Mouse (Mus musculus) kidney, postnatal 14 days (tissue): ENCODE measurements at regions not wholly inside any gene's neighbourhood (a gene's known extent, or its start where the extent isn't known, plus 50 kb on each side); places are given as distances from the start of the nearest gene placed in this dataset.

Experiments used
- DNase-seq: peaks from one replicate; pipeline ENCODE4 v3.0.0; 2022; ENCODE audit warnings: mixed read lengths

DNA sequence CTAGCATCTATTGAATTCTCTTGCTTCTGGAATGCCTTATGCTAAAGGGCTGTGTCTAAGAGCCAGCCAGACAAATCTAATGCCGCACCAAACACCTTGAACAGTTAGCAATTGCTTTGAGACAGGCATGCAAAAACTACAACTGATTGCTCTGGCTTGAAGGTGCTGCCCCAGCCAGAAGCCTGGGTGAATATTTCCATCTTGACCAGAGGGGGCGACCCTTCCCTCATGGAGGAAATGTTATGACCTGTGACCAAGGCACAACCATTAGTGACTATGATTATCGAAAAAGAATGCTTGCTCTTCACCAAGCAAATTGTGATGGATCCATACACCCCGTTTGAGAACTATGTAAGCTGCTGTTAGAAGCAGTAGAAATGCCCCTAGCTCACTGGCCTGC is 445.9 kb upstream of the Etaa1 start:
- no peak for DNase-seq

DNA sequence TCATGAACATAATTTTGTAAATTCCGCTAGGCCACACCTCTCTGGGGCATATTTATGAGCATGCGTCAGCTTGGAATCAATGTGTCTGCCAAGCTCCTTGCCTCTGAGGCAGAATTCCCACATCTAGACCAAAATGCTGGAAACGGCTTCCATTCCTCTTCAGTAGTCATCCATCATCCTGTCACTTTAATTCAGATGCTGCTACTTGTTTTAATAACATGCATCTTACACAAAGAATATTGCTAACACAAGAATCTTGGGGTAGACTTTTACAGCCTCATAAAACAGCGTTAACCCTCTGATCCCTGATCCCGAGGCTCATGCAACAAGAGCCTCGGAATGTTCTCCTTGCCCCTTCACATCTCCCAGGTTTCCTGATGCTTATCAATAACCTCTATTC is 442.7 kb upstream of the Etaa1 start:
- DNase-seq, result peak; percentile 3

DNA sequence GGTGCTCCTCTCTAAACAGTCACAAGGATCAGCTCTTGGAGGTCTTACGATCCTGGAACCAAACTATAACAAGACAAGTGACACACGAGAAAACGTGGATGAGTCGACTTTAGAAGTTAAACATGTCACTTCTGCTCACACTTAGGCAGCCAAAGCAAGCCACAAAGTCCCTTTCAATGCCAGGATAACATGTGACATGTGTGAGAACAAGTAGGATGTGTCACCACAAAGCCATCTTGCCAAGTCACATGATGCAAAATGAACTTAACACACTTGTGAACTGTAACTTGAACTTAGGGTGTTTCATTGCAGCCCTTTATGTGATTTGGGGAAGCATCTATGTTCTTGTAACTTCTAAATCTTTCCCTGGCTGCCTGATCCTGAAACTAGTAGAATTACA is 442.0 kb upstream of the Etaa1 start:
- DNase-seq, result no peak

DNA sequence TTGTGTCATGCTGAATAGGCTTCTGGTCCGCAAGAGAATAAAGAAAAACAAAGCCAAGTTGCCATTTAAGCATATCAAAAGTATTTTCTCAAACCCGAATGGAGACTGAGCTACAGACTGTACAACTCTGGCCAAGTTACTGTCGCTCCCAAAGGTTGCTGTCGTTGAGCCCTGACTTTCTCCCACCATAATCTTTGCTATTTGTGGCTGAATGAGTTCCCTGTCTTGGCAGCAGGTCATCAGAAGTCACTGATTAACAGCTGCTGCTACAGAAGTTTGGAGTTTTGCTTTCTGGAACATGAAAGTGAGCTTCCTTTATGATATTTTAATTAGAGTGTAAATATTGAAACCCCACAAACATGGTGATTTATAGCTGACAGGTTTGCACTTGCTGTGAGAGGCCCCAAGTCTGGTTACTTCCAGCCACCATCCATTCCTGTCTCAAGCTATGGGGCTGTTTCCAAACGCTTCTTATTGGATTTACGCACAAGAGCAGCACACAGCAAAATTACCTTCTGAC is 419.2 kb upstream of the Etaa1 start:
- peak; percentile 17 for DNase-seq

DNA sequence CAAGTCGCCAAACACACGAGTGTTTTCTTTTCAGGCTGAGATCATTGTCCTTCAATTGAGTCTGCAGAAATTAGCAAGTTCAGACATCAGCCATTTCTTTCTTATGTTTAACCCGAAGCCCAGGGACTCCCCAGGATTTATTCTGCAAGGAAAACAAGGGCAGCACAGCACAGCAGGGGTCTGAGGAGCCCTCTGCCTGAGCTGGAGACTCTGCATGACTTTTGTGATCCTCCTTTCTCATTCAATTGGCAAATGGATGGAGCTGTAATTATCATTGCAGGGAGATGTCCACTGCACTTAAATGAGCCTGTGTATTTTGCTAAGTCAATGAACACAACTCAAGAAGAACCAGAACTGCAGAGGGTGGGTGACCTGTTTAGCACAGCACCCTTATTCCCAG is 417.6 kb upstream of the Etaa1 start:
- no peak for DNase-seq

DNA sequence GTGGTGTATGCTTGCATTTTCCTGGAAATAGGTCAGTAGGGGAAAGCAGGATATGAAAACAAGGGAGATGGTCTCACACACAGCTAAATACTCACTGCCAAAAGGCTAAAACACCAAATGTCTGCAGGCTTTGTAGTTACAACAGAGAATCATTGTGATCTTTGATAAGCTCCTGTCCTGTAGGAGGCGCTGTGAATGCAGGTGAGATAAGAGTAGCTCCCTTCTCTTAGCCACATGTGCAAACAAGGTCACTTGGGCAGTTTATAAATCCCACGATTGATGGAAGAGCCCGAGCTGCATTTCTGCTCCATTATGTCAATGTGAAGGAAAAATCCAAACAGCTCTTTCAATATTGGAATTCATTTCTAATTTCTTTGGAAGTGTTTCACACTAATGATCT is 417.2 kb upstream of the Etaa1 start:
- DNase-seq, result peak; percentile 3

DNA sequence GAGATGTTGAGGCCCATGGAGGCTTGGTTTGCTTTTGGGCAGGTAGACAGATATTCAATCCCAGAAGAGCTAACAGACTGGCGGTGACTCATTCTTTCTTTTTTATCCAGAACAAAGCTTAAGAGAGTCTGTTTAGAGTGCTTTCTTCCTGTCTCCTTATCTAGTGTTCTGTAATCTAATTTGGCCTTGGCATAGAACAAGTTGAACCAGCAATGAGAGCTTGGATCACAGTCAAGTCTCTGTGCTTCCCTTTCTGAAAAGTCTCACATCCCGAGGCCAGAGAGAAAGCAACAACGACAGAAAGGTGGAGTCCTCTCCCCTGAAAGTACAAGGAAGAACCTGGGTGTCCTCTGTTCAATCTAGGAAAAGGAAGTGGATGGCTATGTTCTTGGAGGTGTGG is 401.2 kb upstream of the Etaa1 start:
- DNase-seq, result no peak

DNA sequence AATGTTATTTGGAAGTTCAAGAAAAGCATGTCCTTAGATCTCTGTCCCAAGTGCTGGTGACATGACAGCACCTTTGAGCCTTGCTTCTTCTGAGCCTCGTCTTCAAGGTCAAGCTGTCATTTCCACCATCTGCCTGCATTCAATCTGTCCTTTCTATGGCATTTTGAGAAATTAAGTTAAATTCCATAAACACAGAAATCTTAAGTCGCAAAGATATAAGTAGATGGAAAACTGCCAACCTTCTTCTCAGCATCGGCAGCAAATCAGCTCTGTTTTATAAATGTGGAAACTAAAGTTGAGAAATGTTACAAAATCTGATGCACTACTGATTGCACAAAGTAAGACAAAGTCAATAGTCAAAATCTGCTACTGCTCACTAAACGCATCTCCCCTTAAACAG is 400.5 kb upstream of the Etaa1 start:
- no peak for DNase-seq

DNA sequence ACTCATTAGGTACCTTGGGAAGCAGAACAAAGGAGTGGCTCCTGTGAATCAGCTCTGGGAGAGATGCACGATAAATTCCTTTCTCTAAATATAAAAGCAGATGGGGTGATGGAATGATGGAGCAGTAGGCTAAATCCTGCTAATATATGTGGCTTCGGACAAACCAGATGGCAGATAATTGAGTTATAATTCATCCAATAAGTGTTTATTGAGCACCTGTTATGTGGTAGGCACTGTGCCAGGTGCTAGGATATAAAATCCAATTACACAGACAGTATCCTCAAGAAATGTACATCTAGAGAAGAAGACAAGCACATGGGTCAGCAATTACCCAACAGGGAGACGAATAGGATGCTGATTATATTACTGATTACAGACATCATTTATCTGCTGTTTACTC is 394.2 kb upstream of the Etaa1 start:
- no peak for DNase-seq

DNA sequence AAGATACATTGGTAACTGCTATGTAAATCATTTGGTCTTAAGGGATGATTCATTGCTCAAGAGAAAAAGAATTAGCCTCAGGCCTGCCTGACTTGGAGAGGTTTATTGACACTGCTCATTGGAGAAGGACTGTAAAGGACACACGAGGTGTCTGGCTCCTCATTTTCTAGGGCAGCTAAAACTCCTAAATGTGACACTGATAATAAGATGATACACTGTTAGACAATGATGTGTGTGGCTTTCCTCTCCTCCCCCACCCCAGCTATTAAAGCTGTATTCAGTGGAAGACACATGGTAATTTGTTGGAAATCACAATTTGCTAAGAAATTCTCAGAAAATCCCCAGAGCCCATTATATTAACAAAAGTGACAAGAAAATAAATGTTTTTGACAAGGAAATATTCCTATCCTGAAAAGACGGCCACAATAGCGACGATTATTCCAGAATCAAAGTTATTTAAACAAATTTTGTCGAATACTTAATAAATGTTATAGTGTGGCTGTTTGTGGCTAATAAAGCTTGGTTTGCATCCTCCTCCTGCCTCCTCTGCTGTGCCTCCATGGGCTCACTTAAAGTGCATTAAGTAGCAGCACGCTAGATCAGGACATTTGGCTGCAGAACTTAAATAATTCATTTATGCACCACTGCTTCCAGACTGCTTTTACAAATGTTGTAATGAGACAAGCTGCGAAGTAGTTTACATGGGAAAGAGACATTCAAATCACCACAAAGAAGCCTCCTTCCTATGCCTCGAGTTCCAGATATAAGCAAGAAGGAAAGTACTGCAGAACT is 360.0 kb upstream of the Etaa1 start:
- DNase-seq, result no peak

DNA sequence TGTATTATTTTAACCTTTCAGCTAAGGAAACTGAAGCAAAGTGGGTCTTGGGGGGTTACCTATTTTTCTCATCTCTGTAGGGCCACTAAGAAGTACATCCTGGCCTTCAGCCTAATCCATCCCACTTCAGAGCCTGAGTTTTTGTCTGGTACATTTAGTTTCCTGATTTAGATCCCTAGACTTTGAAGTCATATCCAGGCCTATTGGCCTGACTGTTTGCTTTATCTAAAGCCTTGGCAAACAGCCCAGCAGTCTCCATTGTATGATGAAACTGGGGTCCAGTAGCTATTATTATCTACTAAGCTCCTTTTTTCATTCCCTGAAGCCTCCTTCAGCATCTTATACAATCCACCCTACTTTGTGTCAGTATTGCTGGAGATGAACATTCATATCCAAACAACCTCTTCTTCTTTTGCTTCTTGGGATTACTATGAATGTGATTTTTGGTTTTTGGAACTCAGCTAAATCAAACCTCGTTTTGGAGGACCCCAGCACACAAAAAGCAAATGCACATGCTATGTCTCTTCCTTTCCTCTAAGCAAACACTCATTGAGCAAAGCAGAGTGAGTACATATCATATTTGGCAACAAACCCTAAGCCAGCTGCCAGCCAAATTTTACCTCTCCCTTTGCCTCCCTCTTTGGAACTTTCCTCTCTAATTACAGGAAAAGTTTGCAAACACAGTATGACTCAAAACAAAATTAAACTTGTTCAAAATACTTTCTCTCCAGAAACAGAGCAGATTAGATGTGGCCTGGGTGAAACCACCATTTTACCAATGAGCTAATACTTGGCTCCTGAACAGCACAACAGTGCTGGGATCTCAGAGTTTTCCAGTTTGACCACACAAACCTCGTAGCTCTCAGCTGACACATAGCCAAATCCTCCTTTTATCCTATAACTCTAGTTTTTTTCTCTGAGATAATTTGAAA is 342.8 kb upstream of the Etaa1 start:
- peak; percentile 26 for DNase-seq

DNA sequence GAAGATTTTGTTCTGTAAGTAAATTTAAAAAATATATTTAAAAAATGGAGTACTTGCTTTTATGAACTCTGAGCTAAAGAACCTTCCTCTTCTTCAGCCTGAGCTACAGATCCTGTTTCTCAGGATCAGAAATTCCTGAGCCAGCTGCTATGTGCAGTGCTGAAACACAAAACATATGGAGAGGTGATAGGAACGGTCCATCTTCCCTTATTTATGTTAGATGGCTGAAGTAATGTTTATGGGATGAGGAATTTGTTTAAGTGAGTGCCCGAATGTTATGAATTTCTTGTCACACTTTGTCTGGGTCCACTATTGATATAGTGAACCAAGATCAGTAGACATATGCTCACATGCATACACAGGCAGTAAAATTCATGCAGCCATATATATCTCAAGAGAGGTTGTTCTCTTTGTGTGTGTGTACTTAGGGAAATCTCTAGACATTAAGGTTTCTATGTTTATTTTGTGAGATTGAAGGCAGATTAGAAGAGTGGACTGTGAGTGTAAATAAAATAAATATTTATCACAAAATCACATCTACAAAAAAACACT is 325.0 kb upstream of the Etaa1 start:
- DNase-seq, result no peak

DNA sequence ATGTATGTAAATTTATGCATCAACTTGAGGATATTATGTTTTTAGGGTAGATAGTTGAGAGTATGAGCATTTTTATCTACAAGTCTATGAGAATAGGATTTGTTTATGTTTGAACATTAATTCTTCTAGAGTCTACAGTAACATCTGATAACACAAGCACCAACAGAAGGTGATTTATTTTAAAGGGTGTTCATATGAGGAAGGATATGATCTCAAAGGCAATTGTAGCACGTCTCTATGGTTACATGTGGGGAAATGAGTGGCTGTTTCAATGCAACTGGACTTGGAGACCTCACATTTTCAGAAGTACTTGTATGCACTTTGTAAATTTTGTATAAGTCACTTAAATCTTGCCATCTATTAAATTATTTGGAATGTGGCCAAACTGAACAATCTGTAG is 318.7 kb upstream of the Etaa1 start:
- DNase-seq, result no peak

DNA sequence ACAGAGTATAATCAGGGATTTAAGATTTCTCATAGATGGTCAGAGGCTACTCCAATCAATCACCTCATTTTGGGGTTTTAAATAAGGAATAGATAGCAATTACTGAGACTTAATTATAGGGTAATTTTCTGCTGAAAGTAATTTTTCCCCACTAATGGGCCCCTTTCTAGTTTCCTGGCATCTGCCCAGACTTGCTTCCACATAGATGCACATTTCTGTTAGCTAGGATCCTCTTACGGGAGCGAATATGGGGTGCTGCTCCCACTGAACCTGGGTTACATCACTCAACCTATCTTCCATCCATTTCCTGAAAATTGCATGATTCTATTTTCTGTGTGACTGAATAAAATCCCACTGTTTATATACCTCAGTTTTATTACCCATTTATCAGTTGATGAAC is 312.5 kb upstream of the Etaa1 start:
- DNase-seq, result no peak

DNA sequence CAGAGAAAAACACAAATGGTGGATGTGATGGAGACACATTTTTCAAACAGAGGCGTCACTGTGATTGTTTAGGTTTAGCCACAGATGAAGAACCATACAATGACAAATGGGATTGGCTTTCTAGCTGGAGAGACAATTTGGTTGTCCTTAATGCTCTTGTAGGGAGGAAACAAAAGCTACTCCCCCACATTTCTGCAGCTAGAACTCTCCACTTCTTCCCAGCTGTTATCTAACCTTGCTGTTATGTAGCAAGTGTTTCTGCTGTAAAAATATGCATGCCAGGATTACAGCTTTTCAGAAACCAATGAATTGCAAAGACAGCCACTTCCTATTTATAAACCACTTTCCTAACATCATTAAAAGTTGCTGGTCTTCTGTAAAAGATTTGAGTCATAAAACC is 309.2 kb upstream of the Etaa1 start:
- DNase-seq, result no peak

DNA sequence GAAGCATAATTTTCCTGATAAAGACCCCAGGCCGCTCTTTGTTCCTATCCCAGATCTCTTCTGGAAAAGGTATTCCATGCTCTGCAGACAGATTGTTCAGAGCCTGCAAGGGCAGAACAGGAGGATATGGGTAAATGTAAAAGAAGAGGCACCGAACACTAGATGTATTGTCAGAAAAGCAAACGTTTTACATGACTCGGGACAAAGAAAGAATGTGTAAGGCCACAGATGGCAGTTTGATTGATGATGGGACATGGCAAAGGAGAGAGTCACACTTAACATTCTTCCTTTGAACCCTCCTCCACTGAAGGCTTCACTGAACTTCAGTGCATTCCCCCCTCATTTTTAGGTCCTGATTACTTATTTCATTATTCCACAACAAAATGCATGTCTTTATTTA is 295.6 kb upstream of the Etaa1 start:
- DNase-seq, result no peak

DNA sequence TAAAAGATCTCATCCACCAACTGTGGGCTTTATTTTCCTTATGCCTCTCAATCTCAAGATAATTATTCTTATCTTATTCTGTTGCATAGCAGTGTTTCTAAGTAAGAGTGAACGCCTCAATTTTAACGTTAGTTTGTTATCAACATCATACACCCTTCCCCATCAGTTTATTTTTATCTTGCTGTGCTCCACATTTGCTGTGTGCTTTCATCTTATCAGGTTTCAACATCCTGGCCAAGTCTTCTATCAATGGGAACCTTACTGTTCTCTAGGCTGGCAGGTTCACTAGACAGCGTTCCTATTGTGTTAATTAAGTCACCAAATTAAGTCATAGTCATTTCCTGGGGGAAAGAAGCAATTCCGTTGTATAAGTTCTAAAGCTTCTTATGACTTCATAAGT is 263.1 kb upstream of the Etaa1 start:
- no peak for DNase-seq

DNA sequence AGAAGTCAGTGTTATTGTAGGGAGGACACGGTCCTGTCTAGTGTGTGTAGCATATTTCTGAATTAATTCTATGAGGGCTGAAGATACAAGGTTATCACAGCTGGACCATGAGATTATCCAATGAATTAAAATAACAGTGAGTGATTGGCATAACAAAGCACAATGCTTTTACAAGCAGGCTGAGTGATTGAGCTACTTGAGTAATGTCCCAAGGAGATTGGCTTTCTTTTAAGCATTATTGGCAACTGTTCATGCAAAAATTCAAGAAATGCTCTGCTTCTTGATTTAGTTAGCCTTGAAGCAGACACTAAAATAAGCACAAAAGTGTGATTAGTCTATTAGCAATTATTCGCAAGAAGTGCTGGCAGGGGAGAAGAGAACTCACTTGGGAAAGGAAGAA is 219.4 kb upstream of the Etaa1 start:
- no peak for DNase-seq

DNA sequence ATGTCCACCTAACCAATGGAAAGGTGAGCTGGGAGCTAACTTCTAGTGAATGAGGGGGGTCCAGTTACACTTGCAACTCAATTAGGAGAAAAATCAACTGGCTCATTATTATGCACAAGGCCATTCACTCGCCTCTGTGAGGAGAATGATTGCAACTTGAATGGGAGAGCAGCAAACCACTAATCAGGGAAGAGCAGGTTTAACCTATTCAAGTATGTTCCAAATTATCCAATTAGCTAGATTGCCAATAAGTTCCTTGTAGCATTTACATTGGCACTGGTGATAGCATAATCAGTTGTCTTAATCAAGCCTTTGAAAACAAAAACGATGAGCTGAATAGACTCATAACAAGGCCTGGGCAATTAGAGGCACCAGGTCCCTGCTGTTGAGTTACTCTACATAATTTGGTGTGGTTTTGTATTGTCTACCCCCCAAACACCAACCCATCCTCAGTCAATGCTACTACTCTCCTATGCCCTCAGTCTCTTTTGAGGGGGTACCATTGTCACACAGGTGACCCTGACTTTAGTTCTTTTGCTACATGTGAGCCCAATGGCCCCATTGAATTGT is 217.6 kb upstream of the Etaa1 start:
- DNase-seq, result no peak

DNA sequence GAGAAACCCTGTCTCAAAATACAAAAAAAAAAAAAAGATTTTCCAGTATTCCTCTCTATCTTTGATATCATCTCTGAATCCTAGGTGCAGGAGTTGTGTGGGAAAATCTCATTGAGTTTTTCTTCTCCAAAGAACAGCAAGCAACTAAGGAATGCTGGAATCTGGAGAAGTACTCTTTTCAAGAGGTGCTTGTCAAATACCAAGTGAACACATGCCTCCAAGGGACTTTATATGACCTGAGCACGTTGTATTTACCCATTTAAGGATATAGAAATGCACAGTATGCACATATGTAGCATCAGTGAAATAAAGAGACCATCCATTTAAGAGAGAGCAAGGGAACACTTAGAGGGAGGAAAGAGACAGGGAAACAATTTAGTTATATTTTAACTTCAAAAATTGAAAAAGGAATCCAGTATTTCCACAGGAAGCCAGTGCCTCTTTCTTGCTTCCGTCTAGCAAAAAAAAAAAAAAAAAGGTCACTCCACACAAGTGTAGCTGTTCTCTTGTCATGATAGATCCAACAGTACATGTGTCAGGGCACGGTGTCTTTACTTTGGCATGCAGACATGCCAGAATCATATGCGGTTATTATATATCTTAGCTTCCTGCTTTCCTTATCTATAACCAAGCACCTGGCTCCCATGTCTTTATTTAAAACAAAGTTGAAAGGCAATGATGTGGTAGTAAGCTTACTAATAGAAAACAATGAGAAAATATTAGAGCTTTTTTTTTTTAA is 212.1 kb upstream of the Etaa1 start:
- DNase-seq, result no peak

DNA sequence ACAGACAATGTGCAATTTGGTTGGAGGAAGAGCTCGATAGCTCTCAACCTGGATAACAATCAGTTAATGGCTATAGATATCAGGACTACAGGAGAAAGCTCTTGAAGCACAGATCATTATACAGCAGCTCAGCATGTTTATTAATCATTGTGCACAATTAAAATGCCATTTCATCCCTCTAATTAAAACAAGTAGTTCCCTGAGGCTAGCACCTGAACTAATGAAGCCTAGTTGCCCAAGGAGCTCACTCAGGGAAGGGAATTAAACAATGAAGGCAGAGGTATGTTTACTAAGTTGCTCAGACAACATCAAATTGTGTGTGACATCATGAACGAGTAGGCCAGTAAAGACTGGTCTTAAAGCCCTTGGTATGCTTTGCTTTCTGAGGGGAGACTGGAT is 210.3 kb upstream of the Etaa1 start:
- no peak for DNase-seq

DNA sequence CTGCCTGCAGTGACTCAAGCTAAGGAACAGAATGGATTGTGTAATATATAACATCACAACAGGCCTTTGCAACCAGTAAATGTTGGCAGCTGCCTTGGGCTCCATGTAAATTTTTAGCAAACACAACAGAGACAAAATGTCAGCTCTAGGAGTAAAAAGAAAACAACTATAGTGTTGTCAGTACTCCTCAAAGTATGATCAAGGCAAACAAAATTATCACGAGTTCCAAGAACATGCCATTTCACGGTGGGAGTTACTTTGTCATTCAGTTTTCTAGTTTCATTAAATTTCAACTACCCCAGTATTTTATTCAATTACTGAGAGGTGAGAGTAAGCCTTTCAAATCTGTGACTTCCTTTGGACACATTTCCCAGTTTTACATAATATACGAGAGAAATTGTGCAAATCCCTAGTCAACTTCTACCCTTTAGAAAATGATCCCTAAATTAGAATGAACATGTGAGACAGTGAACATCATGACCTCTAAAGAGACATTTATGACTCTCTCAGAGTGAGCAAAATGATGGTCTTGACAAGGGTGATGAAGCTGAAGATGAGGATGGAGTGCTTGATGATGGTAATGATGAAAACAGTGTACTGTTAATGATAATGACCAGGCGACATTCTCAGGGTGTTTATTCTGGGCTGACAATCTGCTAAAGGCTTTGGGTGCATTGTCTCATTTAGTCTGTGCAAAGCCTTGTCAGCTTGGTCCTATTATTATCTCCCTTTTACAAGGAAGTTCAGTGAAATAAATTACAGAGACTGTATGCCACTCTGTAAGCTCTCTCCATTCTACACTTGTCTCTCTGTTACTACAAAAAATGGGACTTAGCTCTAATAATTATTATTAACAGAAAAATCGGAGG is 209.7 kb upstream of the Etaa1 start:
- DNase-seq, result no peak
